Mouse (Mus musculus): ENCODE data around the gene Vps54. TPM values are rescaled to one million over a fixed set of nuclear protein-coding genes. Genes with fewer than 3 reads are reported as not detected.

The Vps54 gene
- polyA plus RNA-seq, 1 experiment, result 98.5 TPM

DNA sequence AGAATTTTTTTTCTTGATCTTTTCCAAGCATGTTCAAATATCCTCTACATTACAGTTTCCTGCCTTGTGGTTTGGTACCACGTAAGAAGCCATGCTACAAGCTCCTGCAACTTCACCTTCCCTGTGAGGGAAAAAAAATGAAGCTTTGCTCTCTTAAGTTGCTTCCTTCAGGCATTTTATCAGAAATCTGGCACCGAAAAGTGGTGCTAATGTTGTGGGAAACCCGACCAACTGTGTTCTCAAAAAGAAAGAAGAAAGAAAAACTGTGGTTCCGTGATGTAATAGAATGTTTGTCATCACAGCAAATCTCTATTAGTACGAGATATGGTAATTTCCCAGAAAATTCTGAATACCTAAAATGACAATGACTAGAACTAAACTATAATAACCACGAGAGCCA is 15.0 kb upstream of the Vps54 start:
- Histone ChIP-seq H3K36me3 (ENCODE audit: control insufficient read depth, insufficient read depth, low read length, poor library complexity, severe bottlenecking) (no peaks in the 10 kb centered on the region), H3K9ac (ENCODE audit: low read depth, poor library complexity, severe bottlenecking) (no peak overlapping the region), H3K9me3 (replicated peaks; ENCODE audit: control insufficient read depth, insufficient read depth, low read length, poor library complexity, severe bottlenecking) (no peaks in the 10 kb centered on the region), H3K27ac (ENCODE audit: insufficient read depth, low read length) (no peak overlapping the region), H3K4me1 (ENCODE audit: control insufficient read depth, insufficient read depth, low read length) (no peaks in the 10 kb centered on the region), H3K4me3 (ENCODE audit: low read depth, low read length) (no peak overlapping the region), H3K27me3 (ENCODE audit: control insufficient read depth, insufficient read depth, low read length, poor library complexity, severe bottlenecking) (no peaks in the 10 kb centered on the region; the same call in 1 of the 2 replicates)
- no peak for TF ChIP-seq CTCF (IDR thresholded peaks at IDR 0.05; ENCODE audit: low read depth, low read length)
- TF ChIP-seq EP300 (IDR thresholded peaks at IDR 0.05; ENCODE audit: insufficient read depth, low read depth, low read length), result no peak
- TF ChIP-seq POLR2A (IDR thresholded peaks at IDR 0.05; ENCODE audit: insufficient read depth, low read length), result no peak

DNA sequence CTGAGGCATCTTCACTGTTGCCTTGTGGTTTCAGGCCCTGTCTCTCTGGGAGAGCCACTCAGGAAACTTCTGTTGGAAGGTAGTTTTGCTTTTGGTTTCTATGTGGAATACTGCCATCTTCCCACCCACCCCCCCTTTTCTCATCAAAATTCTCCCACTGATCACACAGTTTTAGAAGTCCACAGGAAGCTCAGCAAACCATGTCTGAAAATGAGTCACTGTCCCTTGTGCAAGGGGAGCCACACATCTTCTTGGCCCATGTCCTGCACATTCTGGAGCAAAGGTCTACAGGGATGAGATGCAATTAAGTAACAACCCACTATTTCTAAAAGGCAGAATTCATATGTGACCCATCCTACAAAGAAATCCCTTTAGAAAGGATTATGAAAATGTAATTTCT is 14.6 kb upstream of the Vps54 start:
- H3K4me1 ChIP-seq (ENCODE audit: control insufficient read depth, insufficient read depth, low read length), result no peaks in the 10 kb centered on the region
- H3K4me3 ChIP-seq (ENCODE audit: low read depth, low read length), result no peak overlapping the region
- H3K27me3 ChIP-seq (ENCODE audit: control insufficient read depth, insufficient read depth, low read length, poor library complexity, severe bottlenecking), result no peaks in the 10 kb centered on the region; the same call in 1 of the 2 replicates
- TF ChIP-seq EP300 (IDR thresholded peaks at IDR 0.05; ENCODE audit: insufficient read depth, low read depth, low read length), result no peak
- no peak for TF ChIP-seq CTCF (IDR thresholded peaks at IDR 0.05; ENCODE audit: low read depth, low read length)
- H3K9me3 ChIP-seq (replicated peaks; ENCODE audit: control insufficient read depth, insufficient read depth, low read length, poor library complexity, severe bottlenecking), result no peaks in the 10 kb centered on the region
- no peak overlapping the region for H3K27ac ChIP-seq (ENCODE audit: insufficient read depth, low read length)
- no peak overlapping the region for H3K9ac ChIP-seq (ENCODE audit: low read depth, poor library complexity, severe bottlenecking)
- no peaks in the 10 kb centered on the region for H3K36me3 ChIP-seq (ENCODE audit: control insufficient read depth, insufficient read depth, low read length, poor library complexity, severe bottlenecking)

DNA sequence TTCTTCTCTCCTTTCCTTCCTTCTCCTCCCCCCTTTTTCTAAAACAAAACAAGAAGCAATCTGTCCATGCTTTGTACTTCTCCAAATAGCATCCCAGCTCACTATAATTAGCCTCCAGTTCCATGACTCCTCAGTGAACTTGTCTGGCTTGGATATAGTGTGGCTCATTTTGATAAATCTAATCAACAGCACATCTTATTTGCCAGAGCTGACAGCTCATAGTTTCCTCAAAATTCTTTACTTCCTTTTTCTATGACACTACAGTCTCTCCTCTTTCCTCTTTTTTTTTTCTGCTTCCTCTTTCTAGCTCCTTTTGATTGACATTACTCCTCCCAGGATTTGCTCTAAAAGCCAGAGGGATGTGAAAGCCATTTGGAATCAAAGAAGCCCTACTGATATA is 14.1 kb upstream of the Vps54 start:
- no peaks in the 10 kb centered on the region for H3K9me3 ChIP-seq (replicated peaks; ENCODE audit: control insufficient read depth, insufficient read depth, low read length, poor library complexity, severe bottlenecking)
- H3K9ac ChIP-seq (ENCODE audit: low read depth, poor library complexity, severe bottlenecking), result no peak overlapping the region
- no peaks in the 10 kb centered on the region for H3K4me1 ChIP-seq (ENCODE audit: control insufficient read depth, insufficient read depth, low read length)
- TF ChIP-seq EP300 (IDR thresholded peaks at IDR 0.05; ENCODE audit: insufficient read depth, low read depth, low read length) (no peak), POLR2A (IDR thresholded peaks at IDR 0.05; ENCODE audit: insufficient read depth, low read length) (no peak), CTCF (IDR thresholded peaks at IDR 0.05; ENCODE audit: low read depth, low read length) (no peak)
- H3K36me3 ChIP-seq (ENCODE audit: control insufficient read depth, insufficient read depth, low read length, poor library complexity, severe bottlenecking), result no peaks in the 10 kb centered on the region
- H3K27me3 ChIP-seq (ENCODE audit: control insufficient read depth, insufficient read depth, low read length, poor library complexity, severe bottlenecking), result no peaks in the 10 kb centered on the region; the same call in 1 of the 2 replicates
- H3K27ac ChIP-seq (ENCODE audit: insufficient read depth, low read length), result no peak overlapping the region
- no peak overlapping the region for H3K4me3 ChIP-seq (ENCODE audit: low read depth, low read length)

DNA sequence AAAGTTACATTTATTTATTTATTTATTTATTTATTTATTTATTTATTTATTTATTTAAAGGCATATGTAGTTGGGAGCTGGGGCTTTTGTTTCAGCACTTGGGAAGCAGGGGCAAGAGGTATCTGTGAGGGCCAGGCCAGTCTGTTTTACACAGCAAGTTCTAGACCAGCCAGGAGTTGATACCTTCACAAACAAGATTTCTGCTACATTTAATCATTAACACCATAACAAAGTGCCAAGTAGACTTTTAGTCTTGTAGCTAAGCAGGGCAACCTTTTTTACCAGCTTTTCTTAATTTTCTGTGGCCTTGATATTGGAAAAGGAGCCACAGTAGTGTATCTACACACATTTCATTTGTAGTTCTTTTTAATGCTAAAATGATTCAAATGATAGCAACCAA is 3.7 kb upstream of the Vps54 start:
- Histone ChIP-seq H3K4me1 (ENCODE audit: control insufficient read depth, insufficient read depth, low read length) (peaks cover 7% of the 10 kb centered on the region), H3K9me3 (replicated peaks; ENCODE audit: control insufficient read depth, insufficient read depth, low read length, poor library complexity, severe bottlenecking) (no peaks in the 10 kb centered on the region), H3K4me3 (ENCODE audit: low read depth, low read length) (no peak overlapping the region), H3K27me3 (ENCODE audit: control insufficient read depth, insufficient read depth, low read length, poor library complexity, severe bottlenecking) (no peaks in the 10 kb centered on the region), H3K36me3 (ENCODE audit: control insufficient read depth, insufficient read depth, low read length, poor library complexity, severe bottlenecking) (no peaks in the 10 kb centered on the region), H3K9ac (ENCODE audit: low read depth, poor library complexity, severe bottlenecking) (no peak overlapping the region), H3K27ac (ENCODE audit: insufficient read depth, low read length) (no peak overlapping the region)
- TF ChIP-seq CTCF (IDR thresholded peaks at IDR 0.05; ENCODE audit: low read depth, low read length) (no peak), EP300 (IDR thresholded peaks at IDR 0.05; ENCODE audit: insufficient read depth, low read depth, low read length) (no peak), POLR2A (IDR thresholded peaks at IDR 0.05; ENCODE audit: insufficient read depth, low read length) (no peak)

DNA sequence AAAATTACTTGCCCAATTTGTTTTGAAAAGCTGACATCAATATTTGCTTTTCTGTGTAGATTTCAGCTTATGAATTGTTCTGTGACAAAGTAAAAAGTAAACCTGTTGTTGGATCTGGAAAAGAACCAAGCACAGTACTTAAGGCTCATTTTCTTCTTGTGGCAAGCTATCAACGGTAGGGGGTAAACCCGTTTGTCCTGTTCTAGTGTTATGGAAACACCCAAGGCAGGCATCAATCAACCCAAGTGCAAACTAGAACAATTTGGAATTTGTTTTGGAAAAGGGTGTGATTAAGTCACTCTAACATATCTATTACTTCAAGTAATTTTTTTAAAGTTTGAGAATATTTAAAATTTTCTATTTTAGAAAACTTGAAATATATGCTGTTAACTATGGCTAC is 3.3 kb upstream of the Vps54 start:
- no peak overlapping the region for H3K9ac ChIP-seq (ENCODE audit: low read depth, poor library complexity, severe bottlenecking)
- H3K4me3 ChIP-seq (ENCODE audit: low read depth, low read length), result no peak overlapping the region
- H3K9me3 ChIP-seq (replicated peaks; ENCODE audit: control insufficient read depth, insufficient read depth, low read length, poor library complexity, severe bottlenecking), result no peaks in the 10 kb centered on the region
- no peak overlapping the region for H3K27ac ChIP-seq (ENCODE audit: insufficient read depth, low read length)
- H3K4me1 ChIP-seq (ENCODE audit: control insufficient read depth, insufficient read depth, low read length), result peaks cover 7% of the 10 kb centered on the region
- TF ChIP-seq CTCF (IDR thresholded peaks at IDR 0.05; ENCODE audit: low read depth, low read length) (no peak), POLR2A (IDR thresholded peaks at IDR 0.05; ENCODE audit: insufficient read depth, low read length) (no peak), EP300 (IDR thresholded peaks at IDR 0.05; ENCODE audit: insufficient read depth, low read depth, low read length) (no peak)
- no peaks in the 10 kb centered on the region for H3K27me3 ChIP-seq (ENCODE audit: control insufficient read depth, insufficient read depth, low read length, poor library complexity, severe bottlenecking)
- no peaks in the 10 kb centered on the region for H3K36me3 ChIP-seq (ENCODE audit: control insufficient read depth, insufficient read depth, low read length, poor library complexity, severe bottlenecking)

DNA sequence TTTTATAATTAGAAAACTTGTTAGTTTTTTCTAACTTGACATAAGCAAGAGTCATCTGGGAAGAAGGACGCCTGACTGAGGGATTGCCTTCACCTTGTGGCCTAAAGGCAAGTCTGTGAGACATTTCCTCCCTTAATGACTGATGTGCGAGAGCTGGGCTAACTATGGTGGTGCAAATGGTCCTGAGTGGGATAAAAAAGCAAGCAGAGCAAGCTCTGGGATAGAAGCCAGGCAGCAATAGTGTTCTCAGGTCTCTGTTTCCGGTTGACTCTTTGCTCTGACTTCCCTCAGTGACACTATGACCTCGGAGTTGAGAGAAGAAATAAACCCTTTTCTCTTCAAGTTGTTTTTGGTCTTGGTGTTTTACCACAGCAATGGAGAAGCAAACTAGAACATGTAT is 2.1 kb upstream of the Vps54 start:
- Histone ChIP-seq H3K36me3 (ENCODE audit: control insufficient read depth, insufficient read depth, low read length, poor library complexity, severe bottlenecking) (no peaks in the 10 kb centered on the region; the same call in 1 of the 2 replicates), H3K27ac (ENCODE audit: insufficient read depth, low read length) (peak overlapping the region; percentile 85), H3K9ac (ENCODE audit: low read depth, poor library complexity, severe bottlenecking) (no peak overlapping the region), H3K4me3 (ENCODE audit: low read depth, low read length) (no peak overlapping the region), H3K4me1 (ENCODE audit: control insufficient read depth, insufficient read depth, low read length) (peaks cover 10% of the 10 kb centered on the region), H3K9me3 (replicated peaks; ENCODE audit: control insufficient read depth, insufficient read depth, low read length, poor library complexity, severe bottlenecking) (no peaks in the 10 kb centered on the region), H3K27me3 (ENCODE audit: control insufficient read depth, insufficient read depth, low read length, poor library complexity, severe bottlenecking) (no peaks in the 10 kb centered on the region)
- TF ChIP-seq EP300 (IDR thresholded peaks at IDR 0.05; ENCODE audit: insufficient read depth, low read depth, low read length), result no peak
- TF ChIP-seq POLR2A (IDR thresholded peaks at IDR 0.05; ENCODE audit: insufficient read depth, low read length), result no peak
- TF ChIP-seq CTCF (IDR thresholded peaks at IDR 0.05; ENCODE audit: low read depth, low read length), result no peak
